7 mouse cellular contexts compared by ENCODE assay signal in genomic region chr12:109441366-109441765, GRCm38 (mm10). TPM values are rescaled to one million over a fixed set of nuclear protein-coding genes. Genes with fewer than 3 reads are reported as not detected.
DNase-seq lines count a peak whose midpoint lies in the region; ATAC-seq lines count a peak whose summit lies in the region.

No protein-coding gene starts in this region.

- no peak overlapping the region for H3K9ac ChIP-seq in liver, embryonic 16.5 days (ENCODE audit: low read depth, low read length)
- H3K9ac ChIP-seq in liver, embryonic 11.5 days (ENCODE audit: low read depth, low read length) = no peak overlapping the region
- no peak overlapping the region; the same call in 1 of the 2 replicates for H3K9ac ChIP-seq in embryonic facial prominence, embryonic 13.5 days
- no peak overlapping the region for H3K9ac ChIP-seq in hindbrain, embryonic 12.5 days

- H3K4me3 ChIP-seq in liver, embryonic 16.5 days (ENCODE audit: low read depth, low read length) = no peak overlapping the region
- no peak overlapping the region for H3K4me3 ChIP-seq in liver, embryonic 11.5 days (ENCODE audit: low read depth, low read length)
- no peak overlapping the region for H3K4me3 ChIP-seq in embryonic facial prominence, embryonic 13.5 days
- no peak overlapping the region for H3K4me3 ChIP-seq in hindbrain, embryonic 12.5 days

- DNase-seq in liver, embryonic 11.5 days (ENCODE audit: low spot score) = no peak
- peak; percentile 46 for DNase-seq in left cerebral cortex, postnatal 4 days
- DNase-seq in skeletal muscle tissue, adult 2 months (ENCODE audit: low read depth, low spot score) = peak; percentile 49

- no peaks in the 10 kb centered on the region for H3K9me3 ChIP-seq in liver, embryonic 16.5 days (replicated peaks; ENCODE audit: control insufficient read depth, low read length)
- no peaks in the 10 kb centered on the region for H3K9me3 ChIP-seq in liver, embryonic 11.5 days (ENCODE audit: control insufficient read depth, low read length)
- no peaks in the 10 kb centered on the region for H3K9me3 ChIP-seq in embryonic facial prominence, embryonic 13.5 days
- H3K9me3 ChIP-seq in hindbrain, embryonic 12.5 days (replicated peaks) = no peaks in the 10 kb centered on the region

- peak overlapping the region; percentile 17 for H3K27ac ChIP-seq in liver, embryonic 16.5 days (ENCODE audit: low read length)
- H3K27ac ChIP-seq in liver, embryonic 11.5 days (ENCODE audit: low read depth, low read length) = no peak overlapping the region
- H3K27ac ChIP-seq in embryonic facial prominence, embryonic 13.5 days = peak overlapping the region; percentile 18; the same call in 1 of the 2 replicates
- H3K27ac ChIP-seq in hindbrain, embryonic 12.5 days = no peak overlapping the region

- H3K4me1 ChIP-seq in liver, embryonic 16.5 days (ENCODE audit: control insufficient read depth, low read depth, low read length) = peaks cover 28% of the 10 kb centered on the region
- peaks cover 62% of the 10 kb centered on the region for H3K4me1 ChIP-seq in liver, embryonic 11.5 days (replicated peaks; ENCODE audit: control insufficient read depth, insufficient read depth, low read length)
- H3K4me1 ChIP-seq in embryonic facial prominence, embryonic 13.5 days = peaks cover 87% of the 10 kb centered on the region
- peaks cover 68% of the 10 kb centered on the region for H3K4me1 ChIP-seq in hindbrain, embryonic 12.5 days

- intact Hi-C loops in left cerebral cortex, postnatal 4 days (cut with DNase I) = no loop called here

- 17% methylated on average over 6 of the region's 6 CpGs for WGBS in liver, embryonic 16.5 days (ENCODE audit: insufficient replicate concordance)
- WGBS in liver, embryonic 11.5 days = 50% methylated on average over 6 of the region's 6 CpGs
- 34% methylated on average over 6 of the region's 6 CpGs for WGBS in embryonic facial prominence, embryonic 13.5 days
- WGBS in hindbrain, embryonic 12.5 days = 48% methylated on average over 6 of the region's 6 CpGs

- no peak overlapping the region for H3K4me2 ChIP-seq in liver, embryonic 16.5 days (ENCODE audit: low read depth, low read length)
- no peak overlapping the region for H3K4me2 ChIP-seq in liver, embryonic 11.5 days
- H3K4me2 ChIP-seq in embryonic facial prominence, embryonic 13.5 days = no peak overlapping the region
- no peak overlapping the region for H3K4me2 ChIP-seq in hindbrain, embryonic 12.5 days (replicated peaks)

- no peak for ATAC-seq in liver, embryonic 16.5 days (ENCODE audit: low read depth)
- ATAC-seq in liver, embryonic 11.5 days (replicated peaks; ENCODE audit: low FRiP score) = no peak
- no peak for ATAC-seq in embryonic facial prominence, embryonic 13.5 days (ENCODE audit: insufficient number of reproducible peaks, insufficient read depth, low FRiP score, low TSS enrichment, low read depth)
- ATAC-seq in inflammation-experienced regulatory T-cells, adult 6 months = no peak
- no peak for ATAC-seq in hindbrain, embryonic 12.5 days (ENCODE audit: low FRiP score)

- H3K36me3 ChIP-seq in liver, embryonic 16.5 days (ENCODE audit: control insufficient read depth, insufficient read depth) = no peaks in the 10 kb centered on the region
- no peaks in the 10 kb centered on the region for H3K36me3 ChIP-seq in liver, embryonic 11.5 days (ENCODE audit: control insufficient read depth, insufficient read depth, low read length)
- H3K36me3 ChIP-seq in embryonic facial prominence, embryonic 13.5 days = no peaks in the 10 kb centered on the region
- H3K36me3 ChIP-seq in hindbrain, embryonic 12.5 days = no peaks in the 10 kb centered on the region

- H3K27me3 ChIP-seq in liver, embryonic 16.5 days (ENCODE audit: control insufficient read depth, insufficient read depth, low read depth, low read length) = no peaks in the 10 kb centered on the region
- H3K27me3 ChIP-seq in liver, embryonic 11.5 days (replicated peaks; ENCODE audit: control insufficient read depth, insufficient read depth, low read length) = peaks cover 4% of the 10 kb centered on the region; the same call in 1 of the 2 replicates
- H3K27me3 ChIP-seq in embryonic facial prominence, embryonic 13.5 days = peaks cover 9% of the 10 kb centered on the region; the same call in 1 of the 2 replicates
- H3K27me3 ChIP-seq in hindbrain, embryonic 12.5 days = peaks cover 70% of the 10 kb centered on the region

RNA-seq across cellular contexts. Expression of gene Dlk1, which starts 11.3 kb away (rescaled TPM):
- polyA plus RNA-seq in liver, embryonic 16.5 days (2015; fragmentation: Nextera tagmentation; extraction: Ambion mirVana) = 457 and 482 TPM in 2 replicates
- polyA plus RNA-seq in liver, embryonic 11.5 days (2014; fragmentation: Nextera tagmentation; extraction: Ambion mirVana) = 744 and 770 TPM in 2 replicates
- 176 and 272 TPM in 2 replicates for polyA plus RNA-seq in embryonic facial prominence, embryonic 13.5 days (2015; fragmentation: Nextera tagmentation; extraction: Ambion mirVana)
- total RNA-seq in left cerebral cortex, postnatal 4 days (2021) = 1 to 10 TPM; 2.6 to 4.6 TPM
- polyA plus RNA-seq in inflammation-experienced regulatory T-cells, adult 6 months (2017; shearing (Covaris generic)) = not detected
- 140 and 145 TPM in 2 replicates for polyA plus RNA-seq in hindbrain, embryonic 12.5 days (2016; fragmentation: Nextera tagmentation; extraction: Ambion mirVana)

Comparison
In these comparisons a context has a peak if more than half of its experiments do, and no peak if none do; other contexts are left out.
1. H3K27ac ChIP-seq: peak in liver, embryonic 16.5 days (single experiment) and embryonic facial prominence, embryonic 13.5 days (single experiment); none in liver, embryonic 11.5 days (single experiment) and hindbrain, embryonic 12.5 days (single experiment).
2. RNA of gene Dlk1, which starts 11.3 kb away (polyA plus RNA-seq): 744 to 770 TPM in liver, embryonic 11.5 days, 457 to 482 TPM in liver, embryonic 16.5 days, 176 to 272 TPM in embryonic facial prominence, embryonic 13.5 days and 140 to 145 TPM in hindbrain, embryonic 12.5 days; not detected in inflammation-experienced regulatory T-cells, adult 6 months; every median in the first group is over 100 times any median in the second.